Mouse (Mus musculus) MEL (cell line): Measurements from ENCODE around the gene Abca3. TPM values are rescaled to one million over a fixed set of nuclear protein-coding genes. Genes with fewer than 3 reads are reported as not detected.
"Not testable (repeated sequence)": the region's sequence is repeated elsewhere in the genome, so short reads cannot be mapped to it uniquely, and the experiment has no call there.

Experiments used
- DNase-seq: peaks from one replicate; pipeline ENCODE4 v3.0.0; 2011; ENCODE audit warnings: low read depth, low spot score
- H3K27ac ChIP-seq: 2 replicates; pipeline ENCODE4 v1.5.1; 2012; ENCODE audit warnings: low read depth, mild to moderate bottlenecking, control low read depth, low read length, moderate library complexity; ENCODE audit not compliant: control insufficient read depth
- H3K27me3 ChIP-seq, 2 experiments: fragments of 150-350 bp in 1 of 2; sonication (generic) in 1 of 2; 2 replicates each; pipeline ENCODE4 v1.6.1; 2012; ENCODE audit warnings: low read length in 2 of 2, mild to moderate bottlenecking in 2 of 2, improper control_type of control experiment in 1 of 2, moderate library complexity in 1 of 2; ENCODE audit not compliant: insufficient read depth in 2 of 2, control insufficient read depth in 1 of 2
- H3K36me3 ChIP-seq, 2 experiments: 2 replicates each; pipeline ENCODE4 v1.6.1; 2012 to 2014; ENCODE audit warnings: low read length in 2 of 2, improper control_type of control experiment in 1 of 2, inconsistent platforms in 1 of 2, mild to moderate bottlenecking in 1 of 2; ENCODE audit not compliant: insufficient read depth in 2 of 2, control insufficient read depth in 1 of 2
- H3K4me1 ChIP-seq, 2 experiments: fragments of 150-350 bp in 1 of 2; sonication (generic) in 1 of 2; 2 replicates each; pipeline ENCODE4 v1.6.1; 2012; ENCODE audit warnings: low read length in 2 of 2, improper control_type of control experiment in 1 of 2, mild to moderate bottlenecking in 1 of 2; ENCODE audit not compliant: insufficient read depth in 2 of 2, control insufficient read depth in 1 of 2
- H3K4me3 ChIP-seq, 2 experiments: fragments of 150-350 bp in 1 of 2; sonication (generic) in 1 of 2; 2 replicates each; pipeline ENCODE4 v1.5.1; 2012; ENCODE audit warnings: low read depth in 2 of 2, low read length in 2 of 2, mild to moderate bottlenecking in 2 of 2, moderate library complexity in 2 of 2, control low read depth in 1 of 2, improper control_type of control experiment in 1 of 2; ENCODE audit not compliant: control insufficient read depth in 1 of 2, insufficient read depth in 1 of 2
- H3K79me2 ChIP-seq: 2 replicates; pipeline ENCODE4 v1.6.1; 2012; ENCODE audit warnings: mild to moderate bottlenecking, low read length, moderate library complexity; ENCODE audit not compliant: control insufficient read depth, poor library complexity, insufficient read depth
- H3K9ac ChIP-seq: 2 replicates; pipeline ENCODE4 v1.6.1; 2012; ENCODE audit warnings: low read depth, mild to moderate bottlenecking, control low read depth, low read length, moderate library complexity; ENCODE audit not compliant: control insufficient read depth, poor library complexity, severe bottlenecking
- H3K9me3 ChIP-seq: fragments of 150-350 bp; sonication (generic); replicated peaks from 2 replicates; pipeline ENCODE4 v1.6.1; 2012; ENCODE audit warnings: mild to moderate bottlenecking, low read length, improper control_type of control experiment, moderate library complexity; ENCODE audit not compliant: insufficient read depth
- BHLHE40 ChIP-seq: IDR thresholded peaks from 2 replicates; pipeline ENCODE4 v1.6.1; 2012; ENCODE audit warnings: low read depth, mild to moderate bottlenecking, inconsistent platforms, low read length, improper control_type of control experiment, borderline replicate concordance
- CHD1 ChIP-seq: IDR thresholded peaks from 2 replicates; pipeline ENCODE4 v1.6.1; 2012; ENCODE audit warnings: low read depth, mild to moderate bottlenecking, inconsistent platforms, low read length, improper control_type of control experiment
- CHD2 ChIP-seq: IDR thresholded peaks from 2 replicates; pipeline ENCODE4 v1.6.1; 2011; ENCODE audit warnings: low read length, improper control_type of control experiment
- E2F4 ChIP-seq: IDR thresholded peaks from 2 replicates; pipeline ENCODE4 v1.6.1; 2011; ENCODE audit warnings: low read depth, low read length, improper control_type of control experiment, borderline replicate concordance
- ELF1 ChIP-seq: IDR thresholded peaks from 2 replicates; pipeline ENCODE4 v1.6.1; 2014; ENCODE audit warnings: low read depth, mild to moderate bottlenecking, inconsistent platforms, low read length, improper control_type of control experiment, moderate library complexity
- GABPA ChIP-seq: IDR thresholded peaks from 2 replicates; pipeline ENCODE4 v1.6.1; 2012; ENCODE audit warnings: low read depth, mild to moderate bottlenecking, inconsistent platforms, low read length, improper control_type of control experiment, moderate library complexity
- JUND ChIP-seq: IDR thresholded peaks from 2 replicates; pipeline ENCODE4 v1.6.1; 2011; ENCODE audit warnings: low read depth, mild to moderate bottlenecking, improper control_type of control experiment, low read length
- MXI1 ChIP-seq: IDR thresholded peaks from 2 replicates; pipeline ENCODE4 v1.6.1; 2011; ENCODE audit warnings: mild to moderate bottlenecking, low read depth, low read length, improper control_type of control experiment
- MYC ChIP-seq: IDR thresholded peaks from 2 replicates; pipeline ENCODE4 v1.6.1; 2011; ENCODE audit warnings: low read depth, mild to moderate bottlenecking, low read length, improper control_type of control experiment, moderate library complexity
- SIN3A ChIP-seq: IDR thresholded peaks from 2 replicates; pipeline ENCODE4 v1.6.1; 2012; ENCODE audit warnings: low read length, improper control_type of control experiment, inconsistent platforms
- SMC3 ChIP-seq: IDR thresholded peaks from 2 replicates; pipeline ENCODE4 v1.6.1; 2011; ENCODE audit warnings: low read depth, low read length, improper control_type of control experiment
- TAL1 ChIP-seq: IDR thresholded peaks from 2 replicates; pipeline ENCODE4 v1.6.1; 2012; ENCODE audit warnings: mild to moderate bottlenecking, inconsistent platforms, low read length, moderate library complexity, mixed read lengths
- ZNF384 ChIP-seq: IDR thresholded peaks from 2 replicates; pipeline ENCODE4 v1.6.1; 2012; ENCODE audit warnings: low read depth, mild to moderate bottlenecking, inconsistent platforms, low read length, improper control_type of control experiment
- polyA plus RNA-seq, 2 experiments: library from polyadenylated mRNA; stranded (reverse) in 1 of 2; unstranded in 1 of 2; fragments of >175 nt in 1 of 2; fragments of >200 nt in 1 of 2; gene quantifications; 2 replicates each; pipeline versions ENCODE4 v1.2.1 to v1.2.4; 2012; ENCODE audit warnings: low replicate concordance in 2 of 2, low read depth in 1 of 2; ENCODE audit not compliant: insufficient read length in 2 of 2, insufficient read depth in 1 of 2, missing spikeins in 1 of 2
- total RNA-seq: library from RNA; depleted of rRNA; stranded (reverse); fragments of 300-350 nt; gene quantifications from 2 replicates; pipeline ENCODE4 v1.2.3, GENCODE M21; 2012

Gene Abca3
- total and polyA plus RNA-seq, 3 experiments: 32.4 to 37.1 (median 36.6) TPM

- Histone ChIP-seq H3K9me3 (no peaks in the 10 kb centered on the region), H3K4me1 (peaks cover 0 to 2% of the 10 kb centered on the region in 2 experiments; a peak in 2 of 4 replicates), H3K27ac (no peak overlapping the region), H3K9ac (no peak overlapping the region), H3K4me3 (no peak overlapping the region), H3K27me3 (no peaks in the 10 kb centered on the region), H3K79me2 (peaks cover 22% of the 10 kb centered on the region), H3K36me3 (peaks cover 9 to 38% of the 10 kb centered on the region in 2 experiments)
- no peak for DNase-seq
- TF ChIP-seq MYC: no peak
- TF ChIP-seq MXI1: no peak
- no peak for TF ChIP-seq SMC3
- no peak for TF ChIP-seq SIN3A
These were observed 71.4 kb downstream of the Abca3 start for GRCm38 (mm10) chr17:24423114-24423513.

- Histone ChIP-seq H3K27me3 (no peaks in the 10 kb centered on the region), H3K9me3 (no peaks in the 10 kb centered on the region), H3K9ac (no peak overlapping the region), H3K27ac (no peak overlapping the region), H3K4me1 (peaks cover 0 to 2% of the 10 kb centered on the region in 2 experiments; a peak in 2 of 4 replicates), H3K79me2 (peaks cover 15% of the 10 kb centered on the region), H3K36me3 (peaks cover 3 to 29% of the 10 kb centered on the region in 2 experiments; a peak in 3 of 4 replicates), H3K4me3 (no peak overlapping the region)
- TF ChIP-seq CHD2 (no peak), E2F4 (no peak), ELF1 (no peak)
- no peak for DNase-seq
These were observed 72.7 kb downstream of the Abca3 start for GRCm38 (mm10) chr17:24424489-24424888.

- not testable (repeated sequence) for H3K9ac ChIP-seq, H3K27ac ChIP-seq, H3K4me1 ChIP-seq, H3K4me3 ChIP-seq, H3K9me3 ChIP-seq, DNase-seq, H3K27me3 ChIP-seq
- Histone ChIP-seq H3K79me2 (peaks cover 13% of the 10 kb centered on the region), H3K36me3 (peaks cover 3 to 24% of the 10 kb centered on the region in 2 experiments; a peak in 3 of 4 replicates)
These were observed 73.6 kb downstream of the Abca3 start for GRCm38 (mm10) chr17:24425326-24425725.

GRCm38 (mm10) chr17:24425905-24426304 lies 74.2 kb downstream of the Abca3 start:
- no peak overlapping the region for H3K27ac ChIP-seq
- H3K9me3 ChIP-seq: no peaks in the 10 kb centered on the region
- peaks cover 13% of the 10 kb centered on the region for H3K79me2 ChIP-seq
- DNase-seq: no peak
- H3K36me3 ChIP-seq: peaks cover 3 to 22% of the 10 kb centered on the region in 2 experiments; a peak in 3 of 4 replicates
- no peak overlapping the region for H3K4me3 ChIP-seq
- no peaks in the 10 kb centered on the region for H3K27me3 ChIP-seq
- H3K9ac ChIP-seq: no peak overlapping the region
- TF ChIP-seq CHD1: no peak
- TF ChIP-seq BHLHE40: no peak
- TF ChIP-seq TAL1: no peak
- TF ChIP-seq MXI1: no peak
- no peak for TF ChIP-seq JUND
- no peak for TF ChIP-seq GABPA
- no peak for TF ChIP-seq ZNF384
- TF ChIP-seq, all 39 proteins: peak for 0
- H3K4me1 ChIP-seq: peaks cover 0 to 2% of the 10 kb centered on the region in 2 experiments; a peak in 2 of 4 replicates
